Mouse (Mus musculus) embryonic facial prominence, embryonic 14.5 days (tissue): ENCODE measurements around the gene Slc34a1. TPM values are rescaled to one million over a fixed set of nuclear protein-coding genes. Genes with fewer than 3 reads are reported as not detected.

Source experiments
- ATAC-seq: fragments of 200-750 bp; cut with Nextera tagmentation; 2 replicates; pipeline ENCODE4 v1.8.0; 2017; ENCODE audit warnings: low read depth, moderate number of reproducible peaks, moderate TSS enrichment
- DNase-seq: peaks from one replicate; pipeline ENCODE4 v3.0.0-alpha.2; 2015; ENCODE audit warnings: low spot score
- H3K27ac ChIP-seq: fragments of 300-500 bp; sonication (generic); replicated peaks from 2 replicates; pipeline ENCODE4 v1.5.1; 2014; ENCODE audit warnings: low read depth, mild to moderate bottlenecking, low read length, moderate library complexity
- H3K27me3 ChIP-seq: fragments of 300-500 bp; sonication (generic); replicated peaks from 2 replicates; pipeline ENCODE4 v1.6.1; 2014; ENCODE audit warnings: low read length; ENCODE audit not compliant: control insufficient read depth, insufficient read depth
- H3K36me3 ChIP-seq: fragments of 300-500 bp; sonication (generic); 2 replicates; pipeline ENCODE4 v1.6.1; 2014; ENCODE audit warnings: low read length, mixed read lengths; ENCODE audit not compliant: control insufficient read depth, insufficient read depth
- H3K4me1 ChIP-seq: fragments of 300-500 bp; sonication (generic); 2 replicates; pipeline ENCODE4 v1.6.1; 2014; ENCODE audit warnings: antibody characterized with exemption, low read length; ENCODE audit not compliant: control insufficient read depth, insufficient read depth
- H3K4me2 ChIP-seq: fragments of 300-500 bp; sonication (generic); 2 replicates; pipeline ENCODE4 v1.6.1; 2014; ENCODE audit warnings: low read depth, mild to moderate bottlenecking, low read length, moderate library complexity, mixed read lengths
- H3K4me3 ChIP-seq: fragments of 300-500 bp; sonication (generic); 2 replicates; pipeline ENCODE4 v1.5.1; 2014; ENCODE audit warnings: low read depth, mild to moderate bottlenecking, low read length
- H3K9ac ChIP-seq: fragments of 300-500 bp; sonication (generic); 2 replicates; pipeline ENCODE4 v1.6.1; 2014; ENCODE audit warnings: low read depth, mild to moderate bottlenecking, low read length, moderate library complexity, mixed read lengths
- H3K9me3 ChIP-seq: fragments of 300-500 bp; sonication (generic); 2 replicates; pipeline ENCODE4 v1.6.1; 2016; ENCODE audit warnings: low read length; ENCODE audit not compliant: control insufficient read depth
- WGBS: fragments of 180-500 bp; shearing (Covaris S2); extraction: QIAGEN DNeasy Blood & Tissue Kit; methylation state at CpG from one replicate; pipeline ENCODE4 v1.1.7; 2014; 5-methylcytosine and 5-hydroxymethylcytosine counted together
- polyA plus RNA-seq: library from polyadenylated mRNA; unstranded; fragments of >200 nt; fragmentation: Nextera tagmentation; extraction: Ambion mirVana; gene quantifications from 2 replicates; pipeline ENCODE4 v1.2.1, GENCODE M21; 2014

The Slc34a1 gene
- polyA plus RNA-seq, 1 experiment from 2014 or later, result not detected

DNA sequence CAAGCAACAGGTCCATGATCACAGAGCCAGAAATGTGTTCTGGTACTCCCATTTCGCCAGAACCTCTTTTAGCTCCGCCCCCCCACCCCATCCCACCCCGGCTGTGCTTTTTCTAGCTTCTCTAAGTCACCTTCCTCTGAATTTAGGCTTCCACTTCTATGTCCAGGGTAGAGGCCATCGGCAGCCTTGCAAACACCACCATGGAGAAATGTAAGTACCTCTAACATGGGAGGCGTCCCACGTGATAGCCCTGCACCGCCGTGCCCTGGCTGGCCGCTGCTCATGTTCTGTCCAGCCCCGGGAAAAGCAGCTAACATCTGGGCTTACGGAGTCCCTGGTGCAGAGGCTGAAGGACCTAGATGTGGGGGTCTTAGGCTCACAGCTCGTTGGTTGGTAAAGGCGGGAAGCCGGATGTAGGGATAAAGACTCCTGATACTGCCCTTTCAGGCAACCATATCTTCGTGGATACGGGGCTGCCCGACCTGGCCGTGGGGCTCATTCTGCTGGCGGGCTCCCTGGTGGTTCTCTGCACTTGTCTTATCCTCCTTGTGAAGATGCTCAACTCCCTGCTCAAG is 10.6 kb downstream of the Slc34a1 start:
- no peaks in the 10 kb centered on the region for H3K27me3 ChIP-seq
- no peaks in the 10 kb centered on the region for H3K9me3 ChIP-seq
- H3K4me1 ChIP-seq, result no peaks in the 10 kb centered on the region
- ATAC-seq (no peak), DNase-seq (no peak)
- no peak overlapping the region for H3K4me2 ChIP-seq
- no peak overlapping the region for H3K4me3 ChIP-seq
- H3K36me3 ChIP-seq, result no peaks in the 10 kb centered on the region
- H3K27ac ChIP-seq, result no peak overlapping the region
- H3K9ac ChIP-seq, result no peak overlapping the region
- 83% methylated on average over 19 of the region's 19 CpGs for WGBS

DNA sequence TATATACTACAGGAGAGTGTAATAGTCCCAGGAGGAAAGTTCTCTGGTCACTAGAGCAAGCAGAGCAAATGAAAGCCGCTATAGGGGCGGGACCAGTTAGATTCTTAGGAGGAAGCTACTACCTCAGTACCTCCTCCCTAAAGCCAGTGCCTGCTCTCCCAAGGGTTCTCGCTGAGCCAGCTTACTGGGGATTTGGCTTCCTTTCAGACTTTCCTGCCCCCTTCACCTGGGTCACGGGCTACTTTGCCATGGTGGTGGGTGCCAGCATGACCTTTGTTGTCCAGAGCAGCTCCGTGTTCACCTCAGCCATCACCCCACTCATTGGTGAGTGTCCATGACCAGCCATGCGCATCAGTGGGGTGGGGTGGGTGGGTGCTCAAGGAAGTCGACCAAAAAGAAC is 13.8 kb downstream of the Slc34a1 start:
- no peak overlapping the region for H3K4me3 ChIP-seq
- 79% methylated on average over 7 of the region's 7 CpGs for WGBS
- no peaks in the 10 kb centered on the region for H3K4me1 ChIP-seq
- H3K4me2 ChIP-seq, result no peak overlapping the region
- H3K9me3 ChIP-seq, result no peaks in the 10 kb centered on the region
- DNase-seq, result no peak
- H3K36me3 ChIP-seq, result no peaks in the 10 kb centered on the region
- no peak overlapping the region for H3K9ac ChIP-seq
- 0 out of 2 replicates have a peak, but pooled peaks cover 3% of the 10 kb centered on the region for H3K27me3 ChIP-seq
- ATAC-seq, result no peak
- no peak overlapping the region for H3K27ac ChIP-seq

DNA sequence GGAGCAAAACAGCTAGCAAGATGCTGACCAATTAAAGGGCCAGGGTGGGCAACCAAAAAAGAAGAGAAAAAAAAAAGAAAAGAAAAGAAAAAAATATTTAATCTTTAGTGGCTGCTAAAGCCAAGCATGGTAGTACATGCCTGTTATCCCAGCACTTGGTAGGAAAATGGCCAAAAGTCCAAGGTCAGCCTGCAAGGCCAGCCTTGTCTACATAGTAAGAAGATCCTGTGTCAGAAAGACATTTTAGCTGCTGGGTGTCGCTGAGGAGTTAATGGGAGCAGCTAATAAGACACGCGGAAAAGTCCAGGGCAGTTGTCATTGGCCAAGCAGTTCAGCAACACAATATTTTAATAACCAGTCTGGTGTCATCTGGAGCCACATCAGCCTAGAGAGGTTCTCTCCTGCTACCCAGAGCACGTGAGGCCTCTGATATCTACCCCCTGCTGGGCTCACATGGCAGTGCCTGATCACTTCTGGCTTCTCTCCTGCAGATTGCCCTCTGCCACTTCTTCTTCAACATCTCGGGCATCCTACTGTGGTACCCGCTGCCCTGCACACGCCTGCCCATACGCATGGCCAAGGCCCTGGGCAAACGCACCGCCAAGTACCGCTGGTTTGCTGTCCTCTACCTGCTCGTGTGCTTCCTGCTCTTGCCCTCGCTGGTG is 14.8 kb downstream of the Slc34a1 start:
- H3K36me3 ChIP-seq, result no peaks in the 10 kb centered on the region
- 85% methylated on average over 13 of the region's 13 CpGs for WGBS
- DNase-seq, result no peak

DNA sequence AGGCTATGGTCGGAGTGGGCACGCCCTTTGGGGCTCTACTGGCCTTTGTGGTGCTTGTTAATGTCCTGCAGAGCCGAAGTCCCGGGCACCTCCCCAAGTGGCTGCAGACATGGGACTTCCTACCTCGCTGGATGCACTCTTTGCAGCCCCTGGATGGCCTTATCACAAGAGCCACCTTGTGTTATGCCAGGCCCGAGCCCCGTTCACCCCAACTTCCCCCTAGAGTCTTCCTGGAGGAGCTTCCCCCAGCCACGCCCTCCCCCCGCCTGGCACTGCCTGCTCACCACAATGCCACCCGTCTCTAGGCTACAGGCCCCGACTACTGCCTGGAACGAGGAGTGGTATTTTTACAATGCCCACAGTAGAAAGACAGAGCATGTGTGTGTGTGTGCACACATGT is 15.3 kb downstream of the Slc34a1 start:
- Histone ChIP-seq H3K4me2 (no peak overlapping the region), H3K9me3 (no peaks in the 10 kb centered on the region), H3K4me1 (no peaks in the 10 kb centered on the region), H3K27me3 (peaks cover 6% of the 10 kb centered on the region), H3K4me3 (no peak overlapping the region), H3K36me3 (no peaks in the 10 kb centered on the region), H3K27ac (no peak overlapping the region), H3K9ac (no peak overlapping the region)
- 82% methylated on average over 12 of the region's 12 CpGs for WGBS
- ATAC-seq (no peak), DNase-seq (no peak)

More for the DNA sequence above, 14.8 kb downstream of the Slc34a1 start:
- Histone ChIP-seq H3K4me2 (no peak overlapping the region), H3K9ac (no peak overlapping the region), H3K27me3 (0 out of 2 replicates have a peak, but pooled peaks cover 3% of the 10 kb centered on the region), H3K4me1 (no peaks in the 10 kb centered on the region), H3K9me3 (no peaks in the 10 kb centered on the region), H3K27ac (no peak overlapping the region), H3K4me3 (no peak overlapping the region)
- ATAC-seq, result no peak

DNA sequence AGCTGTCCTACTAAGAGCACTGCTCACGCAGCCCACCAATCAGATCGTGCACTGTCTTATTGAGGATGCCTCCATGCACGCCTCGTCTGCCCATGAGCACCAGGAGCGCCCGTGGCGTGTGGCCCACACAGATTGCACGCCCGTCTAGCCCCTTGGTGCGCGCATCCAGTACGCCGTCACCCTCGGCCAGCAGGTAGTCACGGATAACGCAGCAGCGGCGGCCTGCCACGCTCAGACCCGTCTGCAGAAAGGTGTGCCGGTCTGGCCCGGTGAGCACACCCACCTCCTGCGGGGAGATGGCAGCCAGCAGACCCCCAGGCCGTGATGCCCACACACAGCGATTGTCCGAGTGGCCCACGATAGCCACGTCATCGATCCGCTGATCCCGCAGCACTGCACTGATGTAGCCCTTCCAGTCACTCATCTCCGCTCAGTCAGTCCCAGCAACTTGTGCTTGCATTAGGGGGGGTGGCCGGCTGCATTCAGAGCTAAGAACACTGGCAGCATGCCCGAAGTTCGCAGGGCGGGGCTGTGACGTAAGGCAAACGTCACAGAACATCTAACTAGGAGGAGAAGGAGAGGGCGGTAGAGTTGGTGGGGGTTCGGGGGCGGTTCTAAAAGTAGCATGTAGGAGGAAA is 16.9 kb downstream of the Slc34a1 start, which contains the start of gene Pfn3:
Gene Pfn3, minus strand, starts transcription at position 490 of the 638 bp plus-strand sequence.
- peak within 1 kb of the TSS; percentile 58 for H3K9ac ChIP-seq
- no peaks in the 10 kb centered on the region for H3K36me3 ChIP-seq
- H3K4me3 ChIP-seq, result peak within 1 kb of the TSS; percentile 37
- peak; percentile 84 for DNase-seq
- H3K4me1 ChIP-seq, result no peaks in the 10 kb centered on the region
- ATAC-seq, result 0 out of 2 replicates have a peak, but pooled peaks have one; percentile 16
- 7% methylated on average over 33 of the region's 41 CpGs for WGBS
- no peaks in the 10 kb centered on the region for H3K9me3 ChIP-seq
- peaks cover 18% of the 10 kb centered on the region for H3K27me3 ChIP-seq
- H3K27ac ChIP-seq, result no peak within 1 kb of the TSS
- peak within 1 kb of the TSS; percentile 60 for H3K4me2 ChIP-seq

DNA sequence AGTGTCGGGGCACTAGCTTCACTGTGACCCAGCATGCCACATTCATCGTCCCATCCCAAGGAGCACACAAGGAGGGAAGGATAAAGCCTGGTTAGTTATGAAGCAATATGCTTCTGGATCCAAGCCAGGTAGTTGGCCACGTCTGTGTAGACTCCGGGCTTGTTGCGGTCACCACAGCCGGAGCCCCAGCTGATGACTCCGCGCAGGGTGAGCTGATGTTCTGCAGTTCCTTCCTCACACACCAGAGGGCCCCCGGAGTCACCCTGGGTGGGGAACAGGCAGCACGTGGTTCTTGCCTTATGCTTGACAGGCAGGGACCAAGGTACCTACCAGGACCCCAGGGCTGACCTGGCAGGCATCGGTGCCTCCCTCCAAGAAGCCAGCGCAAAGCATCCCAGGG is 20.0 kb downstream of the Slc34a1 start:
- ATAC-seq (peak; percentile 81), DNase-seq (peak; percentile 77)
- H3K4me3 ChIP-seq, result no peak overlapping the region
- H3K27me3 ChIP-seq, result peaks cover 39% of the 10 kb centered on the region
- H3K4me1 ChIP-seq, result no peaks in the 10 kb centered on the region
- no peaks in the 10 kb centered on the region for H3K36me3 ChIP-seq
- no peak overlapping the region for H3K4me2 ChIP-seq
- H3K9ac ChIP-seq, result no peak overlapping the region
- WGBS, result 14% methylated on average over 12 of the region's 12 CpGs
- H3K9me3 ChIP-seq, result no peaks in the 10 kb centered on the region
- H3K27ac ChIP-seq, result no peak overlapping the region

DNA sequence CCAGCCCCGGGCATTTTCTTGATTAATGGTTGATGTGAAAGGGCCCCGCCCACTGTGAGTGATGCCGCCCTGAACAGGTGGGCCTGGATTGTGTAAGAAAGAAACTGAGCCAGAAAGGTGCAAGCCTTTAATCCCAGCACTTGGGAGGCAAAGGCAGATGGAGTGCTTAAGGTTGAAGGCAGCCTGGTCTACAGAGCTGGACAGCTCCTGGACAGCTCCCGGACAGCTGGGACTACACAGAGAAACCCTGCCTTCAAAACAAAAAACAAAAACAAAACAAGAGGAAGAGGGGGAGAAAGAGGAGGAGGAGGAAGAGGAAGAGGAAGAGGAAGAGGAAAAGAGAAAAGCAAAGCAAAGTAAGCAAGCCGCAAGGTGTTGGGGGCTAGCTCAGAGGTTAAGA is 21.2 kb downstream of the Slc34a1 start:
- no peak for ATAC-seq
- no peaks in the 10 kb centered on the region for H3K4me1 ChIP-seq
- no peaks in the 10 kb centered on the region for H3K9me3 ChIP-seq
- WGBS, result 78% methylated on average over 5 of the region's 5 CpGs
- no peaks in the 10 kb centered on the region for H3K36me3 ChIP-seq
- no peak overlapping the region for H3K4me3 ChIP-seq
- H3K27ac ChIP-seq, result no peak overlapping the region
- H3K4me2 ChIP-seq, result no peak overlapping the region
- DNase-seq, result peak; percentile 4
- no peak overlapping the region for H3K9ac ChIP-seq
- H3K27me3 ChIP-seq, result peaks cover 37% of the 10 kb centered on the region

DNA sequence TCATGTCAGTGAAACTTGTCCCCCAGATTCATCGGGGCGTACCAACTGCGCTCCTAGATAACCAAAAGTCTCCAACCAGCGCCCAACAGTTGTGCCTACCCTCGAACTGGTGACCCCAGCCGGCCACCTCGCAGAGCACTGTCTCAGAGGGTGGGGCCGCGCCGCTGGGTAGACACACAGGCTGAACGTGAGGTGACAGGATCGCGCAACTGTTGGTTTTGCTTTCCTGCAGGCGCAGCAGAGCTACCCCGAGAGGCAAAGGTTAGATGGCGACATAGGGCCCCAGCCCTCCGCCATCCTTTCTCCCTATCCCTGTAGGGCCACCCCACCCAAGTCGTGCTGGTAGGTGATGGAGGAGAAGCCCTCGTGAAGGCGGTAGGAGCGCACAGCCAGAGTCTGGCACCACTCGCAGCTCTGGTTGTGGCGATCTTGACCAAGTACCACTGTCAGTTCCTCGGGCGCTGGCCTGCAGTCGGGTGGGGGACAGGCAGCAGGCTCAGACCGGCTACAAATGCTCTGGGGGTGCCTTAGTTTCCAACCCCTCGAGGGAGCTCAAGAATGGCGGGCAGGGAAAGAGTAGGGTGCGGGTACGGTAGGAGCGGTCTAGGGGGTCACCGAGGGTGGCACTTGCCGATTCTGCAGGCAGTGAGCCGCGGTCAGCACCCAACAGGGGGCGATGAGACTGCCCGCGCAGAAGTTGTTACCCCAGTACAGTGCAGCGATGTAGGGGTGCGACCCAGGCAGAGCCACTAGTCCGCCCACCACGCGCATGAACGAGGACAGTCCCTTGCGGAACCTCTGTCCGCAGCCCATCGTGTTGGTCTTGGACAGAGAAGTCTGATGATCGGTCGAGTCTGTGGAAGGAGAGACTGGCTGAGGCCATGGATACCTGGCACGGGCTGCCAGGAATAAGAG is 22.3 kb downstream of the Slc34a1 start:
- ATAC-seq, result no peak

More for the DNA sequence above, 22.3 kb downstream of the Slc34a1 start:
- Histone ChIP-seq H3K9ac (0 out of 2 replicates have a peak overlapping the region, but pooled peaks have one; percentile 43), H3K27ac (no peak overlapping the region), H3K36me3 (no peaks in the 10 kb centered on the region), H3K27me3 (peaks cover 35% of the 10 kb centered on the region), H3K4me3 (peak overlapping the region; percentile 23), H3K4me1 (no peaks in the 10 kb centered on the region), H3K9me3 (no peaks in the 10 kb centered on the region), H3K4me2 (peak overlapping the region; percentile 53)
- WGBS, result 37% methylated on average over 45 of the region's 51 CpGs
- DNase-seq, result no peak
